16 mouse cellular contexts compared by ENCODE assay signal in the genomic region with DNA sequence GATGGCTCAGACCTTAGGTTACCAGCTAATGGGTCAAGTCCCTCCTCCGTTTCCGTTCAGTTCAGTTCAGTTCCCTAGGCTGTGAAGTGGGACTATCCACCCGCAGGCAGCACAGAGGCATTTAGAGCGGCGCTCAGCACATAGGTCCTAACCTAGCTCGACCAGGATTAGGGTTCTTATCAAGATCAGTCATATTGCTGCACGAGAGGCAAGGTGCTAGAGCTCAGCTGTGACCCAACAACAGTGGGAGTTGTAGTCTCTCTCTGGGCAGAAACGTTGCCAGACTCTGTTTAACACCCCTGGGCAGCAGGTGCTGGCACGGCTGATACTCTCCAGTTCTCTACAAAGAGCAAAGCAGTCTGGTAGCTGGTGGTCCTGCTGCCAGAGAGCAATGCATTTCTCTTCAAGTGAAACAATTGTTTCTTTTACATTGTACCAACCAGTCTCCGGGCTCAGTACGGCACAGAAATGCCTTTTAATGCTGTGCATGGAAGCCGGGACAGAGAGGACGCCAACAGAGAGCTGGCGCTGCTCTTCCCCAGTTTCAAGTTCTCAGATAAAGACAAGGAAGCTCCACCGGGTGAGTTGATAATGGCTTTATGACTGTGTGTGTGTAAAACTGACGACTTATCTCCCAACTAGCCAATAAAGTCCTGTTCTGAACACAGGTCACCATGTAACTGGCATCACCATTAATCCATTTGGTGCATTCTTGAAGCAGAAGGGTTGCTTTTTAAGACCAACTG. TPM values are rescaled to one million over a fixed set of nuclear protein-coding genes. Genes with fewer than 3 reads are reported as not detected.
DNase-seq lines count a peak whose midpoint lies in the region; ATAC-seq and TF ChIP-seq lines count a peak whose summit lies in the region.
"Had no signal": no experiment of that assay in that cellular context is flagged by ENCODE, and none has a peak within 500 bp of the region (broad histone marks: within the 10 kb centered on the region; RNA-seq: fewer than 3 reads in every experiment).

No protein-coding gene starts in this region.

- H3K4me3 ChIP-seq in forebrain, embryonic 16.5 days (replicated peaks; ENCODE audit: low read length): no peak overlapping the region
- H3K4me3 ChIP-seq in forebrain, embryonic 15.5 days: no peak overlapping the region
- 0 out of 2 replicates have a peak overlapping the region, but pooled peaks have one; percentile 3 for H3K4me3 ChIP-seq in intestine, postnatal 0 days (ENCODE audit: low read depth, low read length)
- H3K4me3 ChIP-seq: forebrain, embryonic 10.5 days; heart, embryonic 12.5 days; hindbrain, embryonic 12.5 days had no signal

- H3K27me3 ChIP-seq in forebrain, embryonic 16.5 days (replicated peaks; ENCODE audit: control insufficient read depth, insufficient read depth, low read length): no peaks in the 10 kb centered on the region
- no peaks in the 10 kb centered on the region for H3K27me3 ChIP-seq in forebrain, embryonic 15.5 days
- no peaks in the 10 kb centered on the region for H3K27me3 ChIP-seq in intestine, postnatal 0 days (replicated peaks; ENCODE audit: control insufficient read depth, insufficient read depth, low read length)
- H3K27me3 ChIP-seq: heart, embryonic 12.5 days; hindbrain, embryonic 12.5 days had no signal

- no peak overlapping the region for H3K4me2 ChIP-seq in forebrain, embryonic 16.5 days (ENCODE audit: low read length)
- no peak overlapping the region for H3K4me2 ChIP-seq in forebrain, embryonic 15.5 days (replicated peaks)
- H3K4me2 ChIP-seq in intestine, postnatal 0 days (replicated peaks; ENCODE audit: low read depth): peak overlapping the region; percentile 60
- H3K4me2 ChIP-seq: heart, embryonic 12.5 days; hindbrain, embryonic 12.5 days had no signal

- no peak for TF ChIP-seq CTCF in intestine, postnatal 0 days (IDR thresholded peaks at IDR 0.05; ENCODE audit: low read depth)

- no peak overlapping the region for H3K9ac ChIP-seq in forebrain, embryonic 16.5 days (replicated peaks; ENCODE audit: low read depth, low read length)
- no peak overlapping the region for H3K9ac ChIP-seq in forebrain, embryonic 15.5 days (replicated peaks)
- no peak overlapping the region for H3K9ac ChIP-seq in intestine, postnatal 0 days (ENCODE audit: low read depth, low read length)
- H3K9ac ChIP-seq: heart, embryonic 12.5 days; hindbrain, embryonic 12.5 days had no signal

- H3K27ac ChIP-seq in forebrain, embryonic 16.5 days (ENCODE audit: low read length): no peak overlapping the region
- no peak overlapping the region for H3K27ac ChIP-seq in forebrain, embryonic 15.5 days (replicated peaks)
- peak overlapping the region; percentile 84 for H3K27ac ChIP-seq in intestine, postnatal 0 days (ENCODE audit: low read depth, low read length)
- H3K27ac ChIP-seq: forebrain, embryonic 10.5 days; hindbrain, embryonic 12.5 days had no signal

- H3K4me1 ChIP-seq in forebrain, embryonic 16.5 days (replicated peaks; ENCODE audit: control insufficient read depth, insufficient read depth, low read length): no peaks in the 10 kb centered on the region
- peaks cover 5% of the 10 kb centered on the region; the same call in 1 of the 2 replicates for H3K4me1 ChIP-seq in forebrain, embryonic 15.5 days
- no peaks in the 10 kb centered on the region for H3K4me1 ChIP-seq in intestine, postnatal 0 days (replicated peaks; ENCODE audit: control insufficient read depth, insufficient read depth, low read length)
- H3K4me1 ChIP-seq: forebrain, embryonic 10.5 days; heart, embryonic 12.5 days had no signal

- WGBS in forebrain, embryonic 16.5 days: 63% methylated on average over 16 of the region's 16 CpGs
- WGBS in forebrain, embryonic 15.5 days: 61% methylated on average over 16 of the region's 16 CpGs
- WGBS in intestine, postnatal 0 days: 28% methylated on average over 16 of the region's 16 CpGs

- H3K36me3 ChIP-seq in forebrain, embryonic 16.5 days (ENCODE audit: control insufficient read depth, insufficient read depth): no peaks in the 10 kb centered on the region
- peaks cover 2% of the 10 kb centered on the region; the same call in 1 of the 2 replicates for H3K36me3 ChIP-seq in forebrain, embryonic 15.5 days
- no peaks in the 10 kb centered on the region; the same call in 1 of the 2 replicates for H3K36me3 ChIP-seq in intestine, postnatal 0 days (ENCODE audit: control insufficient read depth, insufficient read depth)

- peak; percentile 18 for DNase-seq in brain, adult 2 months (ENCODE audit: low read depth, low spot score)
- DNase-seq in adrenal gland, adult 8-10 months: no peak
- no peak for DNase-seq in thymus, postnatal 36 days
- DNase-seq: lung, adult 2 months had no signal

- ATAC-seq in forebrain, embryonic 16.5 days: peak; percentile 21; the same call in 1 of the 2 replicates
- ATAC-seq in forebrain, embryonic 15.5 days (replicated peaks): no peak
- ATAC-seq in intestine, postnatal 0 days: peak; percentile 78
- ATAC-seq in megakaryocyte-erythroid progenitor cell, adult 5-6 weeks (replicated peaks; ENCODE audit: low FRiP score, low TSS enrichment, poor library complexity, severe bottlenecking): peak; percentile 88

- H3K9me3 ChIP-seq in forebrain, embryonic 16.5 days (ENCODE audit: control insufficient read depth, low read length): no peaks in the 10 kb centered on the region
- no peaks in the 10 kb centered on the region for H3K9me3 ChIP-seq in forebrain, embryonic 15.5 days
- no peaks in the 10 kb centered on the region for H3K9me3 ChIP-seq in intestine, postnatal 0 days (ENCODE audit: control insufficient read depth)
- H3K9me3 ChIP-seq: forebrain, embryonic 10.5 days; heart, embryonic 12.5 days; hindbrain, embryonic 12.5 days; megakaryocyte, embryonic 14.5 days had no signal

RNA-seq across cellular contexts. Expression of a gene that starts 19.2 kb away (rescaled TPM):
- 0.41 and 0.61 TPM in 2 replicates for polyA plus RNA-seq in forebrain, embryonic 16.5 days (2015; fragmentation: Nextera tagmentation; extraction: Ambion mirVana)
- polyA plus RNA-seq in forebrain, embryonic 15.5 days (2015; fragmentation: Nextera tagmentation; extraction: Ambion mirVana): 1.0 and 1.6 TPM in 2 replicates
- polyA plus RNA-seq in intestine, postnatal 0 days (2015; fragmentation: Nextera tagmentation; extraction: Ambion mirVana): 0.46 and 0.71 TPM in 2 replicates
- total RNA-seq in megakaryocyte-erythroid progenitor cell, adult 5-6 weeks (2014; fragmentation: Nextera tagmentation): 0.48 TPM in 1 of 2 replicates, not detected in the other
- not detected in 2 replicates for total RNA-seq in megakaryocyte-erythroid progenitor cell, adult 5-6 weeks (2017)
- total RNA-seq in adrenal gland, adult 8-10 months (2022): not detected
- total RNA-seq: adrenal gland, postnatal 25 days; gastrocnemius, adult 8-10 months; left cerebral cortex, postnatal 14 days; monocyte, adult 5-6 weeks had no signal
- polyA plus RNA-seq: forebrain, embryonic 10.5 days; heart, embryonic 12.5 days had no signal

RNA-seq across cellular contexts. Expression of a gene that starts 33.3 kb away (rescaled TPM):
- 47.5 and 48.3 TPM in 2 replicates for polyA plus RNA-seq in forebrain, embryonic 16.5 days (2015; fragmentation: Nextera tagmentation; extraction: Ambion mirVana)
- 58.8 and 59.5 TPM in 2 replicates for polyA plus RNA-seq in forebrain, embryonic 15.5 days (2015; fragmentation: Nextera tagmentation; extraction: Ambion mirVana)
- 7.6 and 9.5 TPM in 2 replicates for polyA plus RNA-seq in intestine, postnatal 0 days (2015; fragmentation: Nextera tagmentation; extraction: Ambion mirVana)
- total RNA-seq in megakaryocyte-erythroid progenitor cell, adult 5-6 weeks (2014; fragmentation: Nextera tagmentation): not detected in 2 replicates
- total RNA-seq in megakaryocyte-erythroid progenitor cell, adult 5-6 weeks (2017): not detected in 2 replicates
- total RNA-seq in adrenal gland, adult 8-10 months (2022): 100 to 1,000 TPM in 2 of 4 experiments, 10 to 100 TPM in 2; 57.5 to 105 (median 81.7) TPM
- total RNA-seq: monocyte, adult 5-6 weeks had no signal
